Mouse (Mus musculus): Measurements from ENCODE around the gene Snf8. TPM values are rescaled to one million over a fixed set of nuclear protein-coding genes. Genes with fewer than 3 reads are reported as not detected.

Snf8 gene
- total RNA-seq (2021), result 100 to 1,000 TPM; 104 to 106 TPM
- long read RNA-seq, experiment 1, transcript Snf8-201 (8 exons, 1,004 nt), result major isoform, 68 of 91 reads
- long read RNA-seq, experiment 1, transcript Snf8-202 (7 exons, 849 nt), result minor isoform, 5 of 91 reads
- long read RNA-seq, experiment 1, partial matches to known transcripts, result 11 of 91 reads
- long read RNA-seq, experiment 1, other reads (novel, unspliced or antisense), result 6 of 91 reads
- long read RNA-seq, experiment 2, transcript Snf8-202 (7 exons, 849 nt), result minor isoform, 5 of 66 reads
- long read RNA-seq, experiment 2, transcript Snf8-201 (8 exons, 1,004 nt), result major isoform, 52 of 66 reads
- long read RNA-seq, experiment 2, partial matches to known transcripts, result 5 of 66 reads
- long read RNA-seq, experiment 2, other reads (novel, unspliced or antisense), result 2 of 66 reads

- peak; percentile 96 to 98 for DNase-seq (ENCODE audit: low spot score in 2 of 2)
These were observed at the start of gene Snf8 for GRCm38 (mm10) chr11:96034596-96035052. TSS of gene Snf8 (plus strand) at chr11:96034885.

- DNase-seq (ENCODE audit: low spot score in 2 of 2), result no peak
These were observed 46.7 kb upstream of the Snf8 start for GRCm38 (mm10) chr11:95987854-95988447.

- DNase-seq (ENCODE audit: low spot score in 2 of 2), result no peak
These were observed 46.2 kb upstream of the Snf8 start for GRCm38 (mm10) chr11:95988533-95988932.

GRCm38 (mm10) chr11:95989864-95990263, 44.8 kb upstream of the Snf8 start:
- no peak for DNase-seq (ENCODE audit: low spot score in 2 of 2)

GRCm38 (mm10) chr11:95990431-95990830, 44.3 kb upstream of the Snf8 start:
- DNase-seq (ENCODE audit: low spot score in 2 of 2), result no peak

- no peak for DNase-seq (ENCODE audit: low spot score in 2 of 2)
These were observed 43.6 kb upstream of the Snf8 start for GRCm38 (mm10) chr11:95990886-95991708.

GRCm38 (mm10) chr11:95994151-95994550, 40.5 kb upstream of the Snf8 start:
- no peak for DNase-seq (ENCODE audit: low spot score in 2 of 2)

- no peak for DNase-seq (ENCODE audit: low spot score in 2 of 2)
These were observed 31.4 kb upstream of the Snf8 start for GRCm38 (mm10) chr11:96003100-96003900.

GRCm38 (mm10) chr11:96003969-96004792, 30.5 kb upstream of the Snf8 start:
- DNase-seq (ENCODE audit: low spot score in 2 of 2), result no peak

GRCm38 (mm10) chr11:96004793-96005402, 29.8 kb upstream of the Snf8 start:
- no peak for DNase-seq (ENCODE audit: low spot score in 2 of 2)

GRCm38 (mm10) chr11:96005403-96006271, 29.0 kb upstream of the Snf8 start, which contains the start of gene Igf2bp1:
TSS of gene Igf2bp1 (minus strand) at chr11:96005940.
- no peak for DNase-seq (ENCODE audit: low spot score in 2 of 2)

- no peak for DNase-seq (ENCODE audit: low spot score in 2 of 2)
These were observed 28.3 kb upstream of the Snf8 start for GRCm38 (mm10) chr11:96006367-96006851.

GRCm38 (mm10) chr11:96006852-96007515, 27.7 kb upstream of the Snf8 start:
- DNase-seq (ENCODE audit: low spot score in 2 of 2), result no peak

- no peak for DNase-seq (ENCODE audit: low spot score in 2 of 2)
These were observed 27.0 kb upstream of the Snf8 start for GRCm38 (mm10) chr11:96007516-96008235.

- no peak for DNase-seq (ENCODE audit: low spot score in 2 of 2)
These were observed 25.9 kb upstream of the Snf8 start for GRCm38 (mm10) chr11:96008827-96009226.

GRCm38 (mm10) chr11:96011982-96012381, 22.7 kb upstream of the Snf8 start:
- no peak for DNase-seq (ENCODE audit: low spot score in 2 of 2)

- no peak for DNase-seq (ENCODE audit: low spot score in 2 of 2)
These were observed 19.3 kb upstream of the Snf8 start for GRCm38 (mm10) chr11:96015421-96015820.

All from left cerebral cortex, adult 18-20 months (tissue).